Mouse (Mus musculus): Measurements from ENCODE around the gene Slc46a1. TPM values are rescaled to one million over a fixed set of nuclear protein-coding genes. Genes with fewer than 3 reads are reported as not detected.
A peak's percentile ranks its signal among the peaks of the same experiment; 100 is the strongest.

The Slc46a1 gene
- 7.8 and 12.8 TPM in 2 replicates for polyA plus RNA-seq (2016; fragmentation: Nextera tagmentation; extraction: Ambion mirVana)

DNA sequence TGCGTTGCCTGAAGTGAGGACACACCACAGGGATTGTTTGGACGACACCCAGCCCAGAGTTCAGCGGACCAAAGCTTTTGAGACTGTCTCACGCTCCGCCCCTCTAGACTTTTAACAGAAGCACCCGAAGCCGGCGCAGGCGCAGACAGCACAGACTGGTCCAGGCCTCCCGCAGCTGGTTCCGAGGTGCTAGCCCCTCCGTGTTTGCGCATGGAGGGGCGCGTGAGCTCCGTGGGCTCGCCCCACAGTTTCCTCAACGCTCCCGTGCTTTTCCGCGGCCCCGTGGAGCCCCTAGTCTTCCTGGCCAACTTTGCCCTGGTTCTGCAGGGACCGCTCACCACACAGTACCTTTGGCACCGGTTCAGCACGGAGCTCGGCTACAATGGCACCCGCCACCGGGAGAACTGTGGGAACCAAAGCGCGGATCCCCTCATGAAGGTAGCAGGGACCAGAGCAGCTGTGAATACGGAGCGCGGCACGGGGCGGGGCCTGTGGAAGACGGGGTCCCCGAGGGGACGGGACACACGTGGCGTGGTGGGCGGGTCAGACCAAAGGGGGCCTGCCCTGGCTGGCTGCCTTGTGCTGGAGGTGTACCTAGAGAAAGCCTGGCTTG is at the start of gene Slc46a1:
TSS of gene Slc46a1 (plus strand) at position 130 of the 613 bp plus-strand sequence.
- Histone ChIP-seq H3K9me3 (0 out of 2 replicates have a peak, but pooled peaks cover 3% of the 10 kb centered on the region), H3K4me3 (peak within 1 kb of the TSS; percentile 80), H3K36me3 (no peaks in the 10 kb centered on the region), H3K4me1 (peaks cover 38% of the 10 kb centered on the region), H3K27ac (peak within 1 kb of the TSS; percentile 93), H3K27me3 (ENCODE audit: insufficient read depth, poor library complexity, severe bottlenecking) (no peaks in the 10 kb centered on the region)
- DNase-seq (ENCODE audit: low spot score), result peak; percentile 92
- under 1% methylated on average over 41 of the region's 41 CpGs for WGBS

GRCm38 (mm10) chr11:78416854-78417253 is 48.6 kb upstream of the Slc46a1 start:
- H3K4me3 ChIP-seq, result no peak overlapping the region
- no peaks in the 10 kb centered on the region for H3K4me1 ChIP-seq
- no peak overlapping the region for H3K27ac ChIP-seq
- H3K36me3 ChIP-seq, result no peaks in the 10 kb centered on the region
- peaks cover 40% of the 10 kb centered on the region for H3K27me3 ChIP-seq (ENCODE audit: insufficient read depth, poor library complexity, severe bottlenecking)
- H3K9me3 ChIP-seq, result no peaks in the 10 kb centered on the region
- 78% methylated on average over 6 of the region's 6 CpGs for WGBS
- DNase-seq (ENCODE audit: low spot score), result no peak

GRCm38 (mm10) chr11:78420263-78420889 is 45.1 kb upstream of the Slc46a1 start:
- Histone ChIP-seq H3K9me3 (no peaks in the 10 kb centered on the region), H3K36me3 (no peaks in the 10 kb centered on the region), H3K27ac (no peak overlapping the region), H3K4me1 (no peaks in the 10 kb centered on the region), H3K4me3 (no peak overlapping the region), H3K27me3 (ENCODE audit: insufficient read depth, poor library complexity, severe bottlenecking) (peaks cover 40% of the 10 kb centered on the region)
- 49% methylated on average over 12 of the region's 12 CpGs for WGBS
- DNase-seq (ENCODE audit: low spot score), result no peak

- Histone ChIP-seq H3K27me3 (ENCODE audit: insufficient read depth, poor library complexity, severe bottlenecking) (peaks cover 37% of the 10 kb centered on the region), H3K9me3 (no peaks in the 10 kb centered on the region), H3K4me1 (no peaks in the 10 kb centered on the region), H3K27ac (no peak overlapping the region), H3K4me3 (no peak overlapping the region), H3K36me3 (no peaks in the 10 kb centered on the region)
- 56% methylated on average over 13 of the region's 13 CpGs for WGBS
- no peak for DNase-seq (ENCODE audit: low spot score)
Measured at GRCm38 (mm10) chr11:78421201-78422009, 44.1 kb upstream of the Slc46a1 start.

DNA sequence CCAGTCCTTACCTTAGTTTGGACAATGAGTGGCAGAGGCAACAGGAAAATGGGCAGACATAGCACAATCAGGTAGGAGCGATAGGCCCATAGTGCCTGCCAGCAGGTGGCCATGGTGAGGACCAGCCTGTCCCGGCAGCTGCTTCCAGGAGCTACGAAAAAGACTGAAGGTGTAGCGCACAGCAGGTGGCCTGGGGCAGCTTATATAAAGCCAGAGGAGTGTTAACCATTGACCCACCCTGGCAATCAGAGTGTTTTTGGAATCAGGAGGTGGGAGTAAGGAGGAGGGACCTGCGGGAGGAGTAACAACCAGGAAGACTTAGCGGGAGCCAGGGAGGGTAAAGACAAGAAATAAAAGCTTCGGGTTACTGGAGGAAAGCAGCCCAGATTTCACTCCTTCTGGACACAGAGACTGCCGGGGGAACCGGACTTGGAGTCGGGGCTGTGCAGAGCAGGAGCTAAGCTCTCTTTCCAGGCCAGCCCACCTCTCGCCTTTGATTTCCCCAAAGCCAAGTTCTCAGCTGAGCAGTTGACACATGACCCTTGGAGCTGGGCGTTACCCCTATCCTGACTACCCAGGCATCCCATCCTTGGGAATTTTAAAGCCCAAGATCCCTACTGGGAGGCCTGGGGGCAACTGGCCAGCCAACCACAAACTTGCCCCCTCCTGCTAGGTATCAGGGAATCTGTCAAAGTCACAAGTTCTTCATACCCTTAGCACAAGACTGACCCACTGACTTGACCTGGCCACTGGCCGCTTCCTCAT is 43.3 kb upstream of the Slc46a1 start, which contains the start of gene Slc13a2:
TSS of gene Slc13a2 (minus strand) at position 163 of the 765 bp plus-strand sequence.
- Histone ChIP-seq H3K27me3 (ENCODE audit: insufficient read depth, poor library complexity, severe bottlenecking) (peaks cover 35% of the 10 kb centered on the region), H3K9me3 (no peaks in the 10 kb centered on the region), H3K27ac (no peak within 1 kb of the TSS), H3K4me3 (no peak within 1 kb of the TSS), H3K36me3 (no peaks in the 10 kb centered on the region), H3K4me1 (no peaks in the 10 kb centered on the region)
- 25% methylated on average over 13 of the region's 13 CpGs for WGBS
- no peak for DNase-seq (ENCODE audit: low spot score)

GRCm38 (mm10) chr11:78424352-78424751 is 41.1 kb upstream of the Slc46a1 start:
- no peaks in the 10 kb centered on the region for H3K36me3 ChIP-seq
- 70% methylated on average over 2 of the region's 2 CpGs for WGBS

GRCm38 (mm10) chr11:78425572-78425971 is 39.9 kb upstream of the Slc46a1 start:
- Histone ChIP-seq H3K4me1 (0 out of 2 replicates have a peak, but pooled peaks cover 5% of the 10 kb centered on the region), H3K36me3 (no peaks in the 10 kb centered on the region), H3K27me3 (ENCODE audit: insufficient read depth, poor library complexity, severe bottlenecking) (peaks cover 24% of the 10 kb centered on the region), H3K4me3 (no peak overlapping the region), H3K27ac (no peak overlapping the region), H3K9me3 (no peaks in the 10 kb centered on the region)
- no peak for DNase-seq (ENCODE audit: low spot score)
- 81% methylated on average over 1 of the region's 1 CpGs for WGBS

More at GRCm38 (mm10) chr11:78424352-78424751, 41.1 kb upstream of the Slc46a1 start:
- Histone ChIP-seq H3K27ac (no peak overlapping the region), H3K9me3 (no peaks in the 10 kb centered on the region), H3K4me1 (no peaks in the 10 kb centered on the region), H3K4me3 (no peak overlapping the region), H3K27me3 (ENCODE audit: insufficient read depth, poor library complexity, severe bottlenecking) (peaks cover 35% of the 10 kb centered on the region)
- no peak for DNase-seq (ENCODE audit: low spot score)

- Histone ChIP-seq H3K4me1 (0 out of 2 replicates have a peak, but pooled peaks cover 6% of the 10 kb centered on the region), H3K27me3 (ENCODE audit: insufficient read depth, poor library complexity, severe bottlenecking) (peaks cover 5% of the 10 kb centered on the region; the same call in 1 of the 2 replicates), H3K9me3 (no peaks in the 10 kb centered on the region), H3K27ac (no peak overlapping the region), H3K4me3 (no peak overlapping the region), H3K36me3 (no peaks in the 10 kb centered on the region)
- DNase-seq (ENCODE audit: low spot score), result no peak
- 90% methylated on average over 6 of the region's 6 CpGs for WGBS
Measured at GRCm38 (mm10) chr11:78427655-78428054, 37.8 kb upstream of the Slc46a1 start.

- no peak overlapping the region for H3K27ac ChIP-seq
- 0 out of 2 replicates have a peak, but pooled peaks cover 6% of the 10 kb centered on the region for H3K4me1 ChIP-seq
- H3K27me3 ChIP-seq (ENCODE audit: insufficient read depth, poor library complexity, severe bottlenecking), result no peaks in the 10 kb centered on the region
- WGBS, result 77% methylated on average over 5 of the region's 5 CpGs
- no peak for DNase-seq (ENCODE audit: low spot score)
- no peak overlapping the region for H3K4me3 ChIP-seq
- H3K36me3 ChIP-seq, result no peaks in the 10 kb centered on the region
- H3K9me3 ChIP-seq, result no peaks in the 10 kb centered on the region
Measured at GRCm38 (mm10) chr11:78428309-78428708, 37.2 kb upstream of the Slc46a1 start.

- no peak overlapping the region for H3K4me3 ChIP-seq
- 0 out of 2 replicates have a peak, but pooled peaks cover 6% of the 10 kb centered on the region for H3K27me3 ChIP-seq (ENCODE audit: insufficient read depth, poor library complexity, severe bottlenecking)
- no peaks in the 10 kb centered on the region for H3K36me3 ChIP-seq
- H3K9me3 ChIP-seq, result no peaks in the 10 kb centered on the region
- peaks cover 14% of the 10 kb centered on the region for H3K4me1 ChIP-seq
- WGBS, result 44% methylated on average over 11 of the region's 11 CpGs
- H3K27ac ChIP-seq, result no peak overlapping the region
- no peak for DNase-seq (ENCODE audit: low spot score)
Measured at GRCm38 (mm10) chr11:78430195-78430878, 35.2 kb upstream of the Slc46a1 start.

- Histone ChIP-seq H3K4me1 (peaks cover 23% of the 10 kb centered on the region), H3K27me3 (ENCODE audit: insufficient read depth, poor library complexity, severe bottlenecking) (0 out of 2 replicates have a peak, but pooled peaks cover 6% of the 10 kb centered on the region), H3K4me3 (no peak overlapping the region), H3K27ac (no peak overlapping the region), H3K36me3 (no peaks in the 10 kb centered on the region), H3K9me3 (no peaks in the 10 kb centered on the region)
- DNase-seq (ENCODE audit: low spot score), result no peak
- 90% methylated on average over 10 of the region's 10 CpGs for WGBS
Measured at GRCm38 (mm10) chr11:78431176-78431575, 34.3 kb upstream of the Slc46a1 start.

GRCm38 (mm10) chr11:78434052-78434451 is 31.4 kb upstream of the Slc46a1 start:
- H3K27me3 ChIP-seq (ENCODE audit: insufficient read depth, poor library complexity, severe bottlenecking), result 0 out of 2 replicates have a peak, but pooled peaks cover 6% of the 10 kb centered on the region
- no peak overlapping the region for H3K4me3 ChIP-seq
- no peak for DNase-seq (ENCODE audit: low spot score)
- no peaks in the 10 kb centered on the region for H3K9me3 ChIP-seq
- H3K36me3 ChIP-seq, result no peaks in the 10 kb centered on the region
- WGBS, result 30% methylated on average over 4 of the region's 4 CpGs
- no peak overlapping the region for H3K27ac ChIP-seq
- peaks cover 23% of the 10 kb centered on the region for H3K4me1 ChIP-seq
